Mouse (Mus musculus): ENCODE data around the gene Hint1. TPM values are rescaled to one million over a fixed set of nuclear protein-coding genes. Genes with fewer than 3 reads are reported as not detected.

The Hint1 gene
- polyA plus RNA-seq, 1 experiment from 2014 or later: 540 TPM

- Histone ChIP-seq H3K4me3 (ENCODE audit: low read length) (no peak overlapping the region), H3K9ac (replicated peaks; ENCODE audit: low read length) (no peak overlapping the region), H3K9me3 (ENCODE audit: low read length) (no peaks in the 10 kb centered on the region), H3K4me2 (replicated peaks; ENCODE audit: low read depth, low read length) (no peak overlapping the region), H3K4me1 (ENCODE audit: insufficient read depth, low read length) (no peaks in the 10 kb centered on the region), H3K27ac (ENCODE audit: low read length) (no peak overlapping the region), H3K36me3 (ENCODE audit: insufficient read depth, low read length) (peaks cover 42% of the 10 kb centered on the region), H3K27me3 (ENCODE audit: insufficient read depth, low read length) (no peaks in the 10 kb centered on the region)
- 81% methylated on average over 9 of the region's 9 CpGs for WGBS
- no peak for ATAC-seq (ENCODE audit: low FRiP score, low TSS enrichment)
These were observed 46.5 kb downstream of the Hint1 start for GRCm38 (mm10) chr11:54912503-54913316.

- Histone ChIP-seq H3K9ac (replicated peaks; ENCODE audit: low read length) (no peak overlapping the region), H3K4me2 (replicated peaks; ENCODE audit: low read depth, low read length) (no peak overlapping the region), H3K9me3 (ENCODE audit: low read length) (no peaks in the 10 kb centered on the region; the same call in 1 of the 2 replicates), H3K4me3 (ENCODE audit: low read length) (no peak overlapping the region), H3K4me1 (ENCODE audit: insufficient read depth, low read length) (no peaks in the 10 kb centered on the region), H3K27me3 (ENCODE audit: insufficient read depth, low read length) (no peaks in the 10 kb centered on the region), H3K27ac (ENCODE audit: low read length) (no peak overlapping the region), H3K36me3 (ENCODE audit: insufficient read depth, low read length) (peaks cover 50% of the 10 kb centered on the region)
- no peak for ATAC-seq (ENCODE audit: low FRiP score, low TSS enrichment)
- WGBS: 88% methylated on average over 5 of the region's 5 CpGs
These were observed 47.7 kb downstream of the Hint1 start for GRCm38 (mm10) chr11:54913841-54914240.

GRCm38 (mm10) chr11:54917461-54917860 lies 51.3 kb downstream of the Hint1 start:
- H3K36me3 ChIP-seq (ENCODE audit: insufficient read depth, low read length): peaks cover 51% of the 10 kb centered on the region
- no peak overlapping the region for H3K4me3 ChIP-seq (ENCODE audit: low read length)
- 0 out of 2 replicates have a peak, but pooled peaks cover 4% of the 10 kb centered on the region for H3K4me1 ChIP-seq (ENCODE audit: insufficient read depth, low read length)
- H3K9ac ChIP-seq (replicated peaks; ENCODE audit: low read length): no peak overlapping the region
- ATAC-seq (ENCODE audit: low FRiP score, low TSS enrichment): no peak
- no peak overlapping the region for H3K4me2 ChIP-seq (replicated peaks; ENCODE audit: low read depth, low read length)
- no peak overlapping the region for H3K27ac ChIP-seq (ENCODE audit: low read length)
- no peaks in the 10 kb centered on the region for H3K27me3 ChIP-seq (ENCODE audit: insufficient read depth, low read length)
- WGBS: 87% methylated on average over 7 of the region's 7 CpGs
- no peaks in the 10 kb centered on the region; the same call in 1 of the 2 replicates for H3K9me3 ChIP-seq (ENCODE audit: low read length)

GRCm38 (mm10) chr11:54918273-54918672 lies 52.1 kb downstream of the Hint1 start:
- ATAC-seq (ENCODE audit: low FRiP score, low TSS enrichment): no peak
- Histone ChIP-seq H3K9ac (replicated peaks; ENCODE audit: low read length) (no peak overlapping the region), H3K4me3 (ENCODE audit: low read length) (no peak overlapping the region), H3K9me3 (ENCODE audit: low read length) (no peaks in the 10 kb centered on the region; the same call in 1 of the 2 replicates), H3K27ac (ENCODE audit: low read length) (no peak overlapping the region), H3K27me3 (ENCODE audit: insufficient read depth, low read length) (no peaks in the 10 kb centered on the region), H3K36me3 (ENCODE audit: insufficient read depth, low read length) (peaks cover 54% of the 10 kb centered on the region), H3K4me1 (ENCODE audit: insufficient read depth, low read length) (peaks cover 8% of the 10 kb centered on the region), H3K4me2 (replicated peaks; ENCODE audit: low read depth, low read length) (no peak overlapping the region)
- 92% methylated on average over 4 of the region's 4 CpGs for WGBS

Other genes with a start within 250 kb of the Hint1 start
- 98.6 and 103 TPM in 2 replicates for gene Cdc42se2, start 78.7 kb upstream of the Hint1 start, polyA plus RNA-seq (2015; fragmentation: Nextera tagmentation; extraction: Ambion mirVana)
- gene Lyrm7, start 5.5 kb upstream of the Hint1 start, polyA plus RNA-seq (2015; fragmentation: Nextera tagmentation; extraction: Ambion mirVana): 6.3 and 9.2 TPM in 2 replicates
- 262 and 297 TPM in 2 replicates for gene Gpx3, start 36.1 kb downstream of the Hint1 start, polyA plus RNA-seq (2015; fragmentation: Nextera tagmentation; extraction: Ambion mirVana)
- 20.2 and 22.0 TPM in 2 replicates for gene Tnip1, start 96.5 kb downstream of the Hint1 start, polyA plus RNA-seq (2015; fragmentation: Nextera tagmentation; extraction: Ambion mirVana)
- 239 and 266 TPM in 2 replicates for gene Anxa6, start 167.1 kb downstream of the Hint1 start, polyA plus RNA-seq (2015; fragmentation: Nextera tagmentation; extraction: Ambion mirVana)
- 3.0 and 3.6 TPM in 2 replicates for gene Ccdc69, start 211.7 kb downstream of the Hint1 start, polyA plus RNA-seq (2015; fragmentation: Nextera tagmentation; extraction: Ambion mirVana)
- 38.0 and 39.7 TPM in 2 replicates for gene Gm2a, start 231.7 kb downstream of the Hint1 start, polyA plus RNA-seq (2015; fragmentation: Nextera tagmentation; extraction: Ambion mirVana)

Measured in kidney, embryonic 16.5 days (tissue).